Mouse (Mus musculus) thymus, postnatal 36 days (tissue): ENCODE results near the gene Zfp771.
A peak's percentile ranks its signal among the peaks of the same experiment; 100 is the strongest.
"Not testable (repeated sequence)": the region's sequence is repeated elsewhere in the genome, so short reads cannot be mapped to it uniquely, and the experiment has no call there.

Experiments
- DNase-seq, 2 experiments: peaks; one replicate each; pipeline ENCODE4 v3.0.0; 2022; ENCODE audit warnings: mixed read lengths in 2 of 2

Gene Zfp771

GRCm38 (mm10) chr7:127217901-127218642, 26.0 kb upstream of the Zfp771 start:
- peak; percentile 79 to 86 for DNase-seq

- DNase-seq, result no peak
Measured at GRCm38 (mm10) chr7:127218670-127219069, 25.4 kb upstream of the Zfp771 start.

- DNase-seq, result peak; percentile 31 to 48
Measured at GRCm38 (mm10) chr7:127220440-127220839, 23.6 kb upstream of the Zfp771 start.

GRCm38 (mm10) chr7:127223106-127223505, 21.0 kb upstream of the Zfp771 start:
- DNase-seq, result no peak

- DNase-seq, result no peak
Measured at GRCm38 (mm10) chr7:127223515-127224478, 20.3 kb upstream of the Zfp771 start.

DNA sequence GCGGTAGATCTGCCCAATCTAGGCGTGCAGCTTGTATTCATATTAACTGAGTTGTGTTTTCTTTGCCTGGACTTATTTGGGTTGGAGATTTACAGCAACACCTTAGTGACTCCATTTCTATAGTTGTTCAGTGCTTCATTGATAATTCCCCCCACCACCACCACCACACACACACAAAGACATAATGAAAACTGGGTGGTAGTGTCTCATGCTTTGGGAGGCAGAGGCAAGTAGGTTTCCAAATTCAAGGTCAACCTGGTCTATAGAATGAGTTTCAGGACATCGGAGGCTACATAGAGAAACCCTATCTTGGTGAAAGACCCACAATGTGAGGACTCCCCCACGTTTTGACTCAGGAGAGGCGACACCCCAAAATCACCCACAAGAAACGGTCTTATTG, 19.5 kb upstream of the Zfp771 start:
- no peak for DNase-seq

DNA sequence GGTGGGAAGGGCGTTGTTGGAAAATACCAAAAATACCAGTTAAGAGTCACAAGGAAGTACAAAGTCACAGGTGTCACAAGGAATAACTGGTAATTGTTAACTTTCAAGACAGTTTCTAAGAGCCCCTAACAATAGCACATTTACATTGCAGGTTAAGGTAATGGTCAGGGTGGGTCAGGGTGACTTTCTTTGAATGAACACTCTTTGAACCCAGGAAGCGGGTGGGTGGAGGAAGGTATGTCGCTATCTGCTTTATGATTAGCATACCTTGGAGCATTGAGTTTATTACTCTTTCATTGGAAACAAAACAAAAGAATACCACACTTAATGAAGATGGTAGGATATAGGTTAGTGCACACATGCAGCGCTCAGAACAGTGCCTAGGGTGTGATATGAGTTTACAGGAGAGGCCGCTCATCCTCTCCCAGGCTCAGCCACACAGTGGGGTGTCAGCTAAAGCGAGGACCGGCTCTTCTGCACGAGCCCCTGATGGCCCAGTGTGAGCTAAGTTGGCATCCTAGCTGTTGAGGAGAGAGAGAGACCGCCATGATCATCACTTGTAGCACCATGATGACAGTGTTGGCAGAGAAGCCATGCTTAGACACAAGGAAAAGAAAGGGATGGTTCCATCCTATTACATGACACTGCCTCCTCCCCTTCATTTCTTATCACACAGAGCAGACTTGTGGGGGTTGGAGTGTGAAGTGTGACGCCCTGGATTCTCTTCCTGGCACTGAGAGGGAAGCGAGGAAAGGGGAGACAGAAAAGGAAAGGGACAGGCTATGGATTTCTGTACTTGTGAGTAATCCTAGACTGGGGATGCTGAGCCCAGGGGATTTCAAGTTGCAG, 18.7 kb upstream of the Zfp771 start:
- DNase-seq, result no peak

DNA sequence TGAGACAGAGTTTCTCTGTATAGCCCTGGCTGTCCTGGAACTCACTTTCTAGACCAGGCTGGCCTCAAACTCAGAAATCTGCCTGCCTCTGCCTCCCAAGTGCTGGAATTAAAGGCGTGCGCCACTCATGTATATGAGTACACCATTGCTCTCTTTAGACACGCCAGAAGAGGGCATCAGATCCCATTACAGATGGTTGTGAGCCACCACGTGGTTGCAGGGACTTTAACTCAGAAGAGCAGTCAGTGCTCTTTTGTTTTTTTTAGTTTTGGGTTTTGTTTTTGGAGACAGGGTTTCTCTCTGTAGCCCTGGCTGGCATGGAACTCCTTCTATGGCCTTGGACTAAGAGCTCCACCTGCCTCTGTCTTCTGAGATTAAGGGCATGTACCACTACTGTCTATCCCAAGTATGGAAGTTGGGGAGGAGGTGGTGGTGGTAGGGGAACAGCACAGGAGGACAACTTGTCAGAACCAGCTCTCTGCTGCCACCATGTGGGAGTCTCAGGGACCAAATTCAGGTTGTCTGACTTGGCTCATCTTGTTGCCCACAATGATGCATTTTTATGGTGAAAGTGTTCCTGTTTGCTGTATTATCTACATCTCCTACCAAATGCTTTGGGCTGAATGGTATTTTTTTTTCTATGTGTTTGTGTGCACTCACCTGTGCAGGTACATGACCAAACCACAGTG, 15.3 kb upstream of the Zfp771 start:
- peak; percentile 88 to 91 for DNase-seq

GRCm38 (mm10) chr7:127231376-127231775, 12.7 kb upstream of the Zfp771 start:
- no peak for DNase-seq

DNA sequence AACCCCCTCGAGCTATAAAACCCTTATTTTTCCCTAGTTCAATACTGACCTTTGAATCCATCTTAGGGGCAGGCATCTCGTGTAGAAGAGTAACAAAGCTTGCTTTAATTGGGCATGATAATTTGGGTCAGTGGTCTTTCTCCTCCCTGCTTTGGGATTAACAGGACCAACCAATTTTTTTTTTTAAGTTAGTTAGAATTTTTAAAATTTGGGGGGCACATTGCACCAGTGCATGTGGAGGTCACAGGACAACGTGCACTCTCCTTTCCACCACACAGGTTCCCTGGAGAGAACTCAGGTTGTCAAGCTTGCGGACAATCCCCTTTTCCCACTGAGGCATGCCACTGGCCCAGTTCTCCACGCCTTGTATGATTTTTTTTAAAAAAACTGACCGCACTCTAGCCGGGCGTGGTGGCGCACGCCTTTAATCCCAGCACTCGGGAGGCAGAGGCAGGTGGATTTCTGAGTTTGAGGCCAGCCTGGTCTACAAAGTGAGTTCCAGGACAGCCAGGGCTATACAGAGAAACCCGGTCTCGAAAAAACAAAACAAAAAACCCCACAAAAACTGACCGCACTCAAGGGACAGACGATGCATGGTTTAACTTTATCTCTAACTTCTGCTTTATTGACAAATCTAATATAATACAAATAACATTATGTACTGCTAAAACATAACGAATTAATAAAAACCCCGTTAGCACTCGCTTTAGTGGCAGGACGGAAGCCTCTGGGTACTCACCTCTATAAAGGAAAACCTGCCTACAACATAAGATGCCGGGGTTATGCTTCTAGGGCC, 12.1 kb upstream of the Zfp771 start:
- DNase-seq, result no peak

GRCm38 (mm10) chr7:127232622-127233367, 11.3 kb upstream of the Zfp771 start, which contains the start of the genes Zfp553 and Sept1:
Gene Zfp553, plus strand, starts transcription at chr7:127233061.
Gene Sept1, minus strand, starts transcription at chr7:127233130.
- peak; percentile 87 to 88 for DNase-seq

DNA sequence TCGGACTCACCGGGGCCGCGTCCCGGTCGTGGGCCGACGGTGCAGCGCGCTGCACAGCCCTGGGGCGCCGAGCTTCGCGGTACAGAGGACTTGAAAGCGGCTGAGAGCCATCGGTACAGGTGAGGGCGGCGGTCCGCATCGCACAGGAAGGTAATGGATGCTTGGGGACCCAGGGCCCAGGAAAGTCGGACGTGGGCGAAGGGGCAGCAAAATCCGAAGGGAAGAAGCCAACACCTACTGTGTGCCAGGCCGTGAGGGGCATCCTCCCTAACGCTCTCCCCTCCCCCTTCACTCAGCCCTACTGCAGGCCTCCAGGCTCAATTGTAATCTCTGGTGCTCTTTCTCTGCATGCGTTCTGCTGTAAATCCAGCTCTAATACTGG, 10.7 kb upstream of the Zfp771 start:
- DNase-seq, result no peak

GRCm38 (mm10) chr7:127233765-127234164, 10.3 kb upstream of the Zfp771 start:
- DNase-seq, result no peak

GRCm38 (mm10) chr7:127234777-127235176, 9.3 kb upstream of the Zfp771 start:
- DNase-seq, result no peak

DNA sequence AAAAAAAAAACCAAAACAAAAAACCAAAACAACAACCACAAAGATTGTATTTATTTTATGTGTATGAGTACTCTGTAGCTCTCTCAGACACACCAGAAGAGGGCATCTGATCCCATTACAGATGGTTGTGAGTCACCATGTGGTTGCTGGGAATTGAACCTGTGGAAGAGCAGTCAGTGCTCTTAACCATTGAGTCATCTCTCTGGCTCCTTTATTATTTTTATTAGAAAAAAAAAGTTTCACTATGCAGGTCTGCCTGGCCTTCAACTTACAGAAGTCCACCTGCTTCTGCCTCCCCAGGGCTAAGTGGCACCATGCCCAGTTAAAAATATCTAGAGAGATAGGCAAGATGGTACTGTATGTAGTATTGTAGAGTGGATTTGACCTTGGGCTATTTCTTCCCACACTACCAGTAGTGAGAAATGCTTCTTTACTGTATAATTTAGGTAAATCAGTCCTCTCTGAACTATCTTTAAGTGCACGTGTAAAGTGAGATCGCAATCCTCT, 660 bp upstream of the Zfp771 start:
- no peak for DNase-seq

DNA sequence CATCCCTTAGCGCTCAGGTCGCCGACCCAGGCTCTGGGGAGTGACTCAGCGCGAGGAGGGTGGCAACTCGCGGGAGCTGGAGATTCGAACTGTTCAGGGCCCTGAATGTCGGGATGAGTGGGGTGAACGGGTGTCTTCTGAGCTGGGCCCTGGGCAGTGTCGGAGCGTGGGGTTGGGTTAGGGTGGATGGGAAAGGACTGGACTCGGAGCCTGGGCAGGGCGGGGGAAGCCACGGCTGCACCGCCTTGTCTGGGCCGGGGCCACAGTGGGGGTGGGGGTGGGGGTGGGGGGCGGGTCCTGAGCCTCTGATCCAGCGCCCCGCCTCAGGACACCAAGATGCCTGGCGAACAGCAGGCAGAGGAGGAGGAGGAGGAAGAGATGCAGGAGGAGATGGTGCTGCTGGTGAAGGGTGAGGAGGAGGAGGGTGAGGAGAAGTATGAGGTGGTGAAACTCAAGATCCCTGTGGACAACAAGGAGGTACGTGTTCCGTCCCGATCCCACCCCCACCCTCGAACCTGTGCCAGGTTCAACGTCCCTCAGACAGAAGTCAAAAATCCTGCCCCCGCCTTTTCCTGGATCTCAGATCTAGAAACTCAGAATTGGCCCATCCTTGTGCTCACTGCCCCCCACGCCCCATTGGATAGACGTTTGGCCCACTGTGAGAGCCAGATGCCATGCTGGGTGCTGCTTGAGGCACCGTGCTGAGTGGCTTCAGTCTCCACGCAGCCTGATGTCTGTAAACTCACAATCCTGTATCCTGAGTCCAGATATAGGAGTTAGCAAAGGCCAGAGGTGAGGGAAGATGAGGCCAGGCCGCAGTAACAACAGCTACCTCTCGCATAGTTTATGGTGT, 810 bp downstream of the Zfp771 start:
- DNase-seq, result no peak

DNA sequence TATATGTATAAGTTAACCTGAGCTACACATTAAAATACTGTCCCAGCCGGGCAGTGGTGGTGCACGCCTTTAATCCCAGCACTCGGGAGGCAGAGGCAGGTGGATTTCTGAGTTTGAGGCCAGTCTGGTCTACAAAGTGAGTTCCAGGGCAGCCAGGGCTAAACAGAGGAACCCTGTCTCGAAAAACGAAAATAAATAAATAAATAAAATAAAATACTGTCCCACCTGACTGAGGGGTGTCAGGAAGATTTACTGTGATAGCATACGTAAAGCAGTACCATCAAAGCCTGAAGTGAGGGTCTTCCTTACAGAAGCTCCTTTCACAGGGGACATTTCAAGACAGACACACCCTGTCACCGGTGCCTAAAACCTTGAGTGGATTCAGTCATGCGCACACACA, 6.4 kb downstream of the Zfp771 start:
- not testable (repeated sequence) for DNase-seq

DNA sequence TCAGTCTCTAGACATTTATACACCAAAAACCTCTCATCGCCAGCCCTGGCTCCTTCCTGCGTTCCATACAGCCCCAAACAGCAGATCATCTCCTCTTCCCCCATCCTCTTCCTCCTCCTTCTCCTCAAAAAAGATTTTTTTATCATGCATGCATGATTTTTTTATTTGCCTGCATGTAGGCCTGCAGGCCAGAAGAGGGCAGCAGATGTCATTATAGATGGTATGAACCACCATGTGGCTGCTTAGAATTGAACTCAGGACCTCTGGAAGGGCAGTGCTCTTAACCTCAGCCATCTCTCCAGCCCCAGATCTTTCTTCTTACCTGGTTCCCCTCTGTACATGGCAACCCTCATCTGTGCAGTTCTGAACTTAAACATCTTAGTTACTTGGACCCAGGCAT, 8.3 kb downstream of the Zfp771 start:
- DNase-seq, result peak; percentile 37 to 38

- DNase-seq, result peak in 1 of 2 experiments; percentile 30
Measured at GRCm38 (mm10) chr7:127253341-127253740, 9.3 kb downstream of the Zfp771 start.
